Mouse (Mus musculus) embryo, embryonic 11 days (tissue): ENCODE measurements around the gene Sct.

Experiments
- DNase-seq: peaks from one replicate; pipeline ENCODE4 v3.0.0-alpha.2; 2015

Sct gene

GRCm38 (mm10) chr7:141278766-141279590 lies at the start of gene Sct:
Gene Sct, minus strand, starts transcription at chr7:141279133.
- DNase-seq = peak; percentile 80

- DNase-seq = peak; percentile 27
These were observed 49.5 kb upstream of the Sct start for GRCm38 (mm10) chr7:141328373-141328990.

- DNase-seq = peak; percentile 99
These were observed 48.8 kb upstream of the Sct start, which contains the start of the genes Deaf1 and Tmem80 for GRCm38 (mm10) chr7:141327469-141328372. Gene Deaf1, minus strand, starts transcription at chr7:141327690. Gene Tmem80, plus strand, starts transcription at chr7:141327739.

GRCm38 (mm10) chr7:141326546-141327446 lies 47.9 kb upstream of the Sct start:
- DNase-seq = no peak

- DNase-seq = no peak
These were observed 45.8 kb upstream of the Sct start for GRCm38 (mm10) chr7:141324686-141325085.

- no peak for DNase-seq
These were observed 40.5 kb upstream of the Sct start for GRCm38 (mm10) chr7:141319446-141319845.

- DNase-seq = no peak
These were observed 38.7 kb upstream of the Sct start for GRCm38 (mm10) chr7:141317619-141318132.

GRCm38 (mm10) chr7:141315974-141316373 lies 37.0 kb upstream of the Sct start:
- DNase-seq = peak; percentile 32

- no peak for DNase-seq
These were observed 36.1 kb upstream of the Sct start for GRCm38 (mm10) chr7:141315076-141315475.

GRCm38 (mm10) chr7:141314416-141314815 lies 35.5 kb upstream of the Sct start:
- DNase-seq = no peak

GRCm38 (mm10) chr7:141304537-141304936 lies 25.6 kb upstream of the Sct start:
- DNase-seq = no peak

GRCm38 (mm10) chr7:141302702-141303268 lies 23.9 kb upstream of the Sct start:
- no peak for DNase-seq

GRCm38 (mm10) chr7:141301386-141301785 lies 22.5 kb upstream of the Sct start:
- DNase-seq = no peak

- DNase-seq = no peak
These were observed 20.2 kb upstream of the Sct start for GRCm38 (mm10) chr7:141299175-141299574.

- DNase-seq = no peak
These were observed 19.2 kb upstream of the Sct start for GRCm38 (mm10) chr7:141297926-141298650.

- DNase-seq = peak; percentile 25
These were observed 15.5 kb upstream of the Sct start for GRCm38 (mm10) chr7:141294479-141294878.

- DNase-seq = peak; percentile 69
These were observed 15.0 kb upstream of the Sct start for GRCm38 (mm10) chr7:141293852-141294471.

- DNase-seq = peak; percentile 16
These were observed 13.9 kb upstream of the Sct start for GRCm38 (mm10) chr7:141292583-141293388.

GRCm38 (mm10) chr7:141291921-141292582 lies 13.1 kb upstream of the Sct start, which contains the start of gene Drd4:
Gene Drd4, plus strand, starts transcription at chr7:141292006.
- peak; percentile 69 for DNase-seq
